Comparison of ENCODE assay signal across 9 mouse cellular contexts in genomic region chr13:51881271-51882128, GRCm38 (mm10). TPM values are rescaled to one million over a fixed set of nuclear protein-coding genes. Genes with fewer than 3 reads are reported as not detected.
DNase-seq lines count a peak whose midpoint lies in the region; ATAC-seq and TF ChIP-seq lines count a peak whose summit lies in the region.
"Had no signal": no experiment of that assay in that cellular context is flagged by ENCODE, and none has a peak within 500 bp of the region (broad histone marks: within the 10 kb centered on the region; RNA-seq: fewer than 3 reads in every experiment).

No protein-coding gene starts in this region.

- no peaks in the 10 kb centered on the region for H3K9me3 ChIP-seq in intestine, embryonic 16.5 days (ENCODE audit: control insufficient read depth, low read length)
- no peaks in the 10 kb centered on the region for H3K9me3 ChIP-seq in intestine, embryonic 15.5 days
- H3K9me3 ChIP-seq in kidney, postnatal 0 days (replicated peaks; ENCODE audit: low read length): no peaks in the 10 kb centered on the region
- H3K9me3 ChIP-seq in lung, postnatal 0 days (ENCODE audit: low read length): no peaks in the 10 kb centered on the region
- no peaks in the 10 kb centered on the region for H3K9me3 ChIP-seq in hindbrain, embryonic 14.5 days (ENCODE audit: control insufficient read depth, low read length)
- H3K9me3 ChIP-seq: embryonic facial prominence, embryonic 12.5 days had no signal

- H3K9ac ChIP-seq in intestine, embryonic 16.5 days (ENCODE audit: low read depth, low read length): no peak overlapping the region
- no peak overlapping the region for H3K9ac ChIP-seq in intestine, embryonic 15.5 days
- H3K9ac ChIP-seq in kidney, postnatal 0 days (ENCODE audit: low read depth, low read length): no peak overlapping the region
- no peak overlapping the region for H3K9ac ChIP-seq in lung, postnatal 0 days (replicated peaks; ENCODE audit: low read depth)
- no peak overlapping the region for H3K9ac ChIP-seq in hindbrain, embryonic 14.5 days
- H3K9ac ChIP-seq: embryonic facial prominence, embryonic 12.5 days had no signal

- no peak overlapping the region for H3K27ac ChIP-seq in intestine, embryonic 16.5 days (ENCODE audit: low read length)
- H3K27ac ChIP-seq in intestine, embryonic 15.5 days: no peak overlapping the region
- no peak overlapping the region for H3K27ac ChIP-seq in kidney, postnatal 0 days
- no peak overlapping the region for H3K27ac ChIP-seq in lung, postnatal 0 days (ENCODE audit: low read length)
- no peak overlapping the region for H3K27ac ChIP-seq in hindbrain, embryonic 14.5 days
- H3K27ac ChIP-seq: embryonic facial prominence, embryonic 12.5 days had no signal

- H3K27me3 ChIP-seq in intestine, embryonic 16.5 days (replicated peaks; ENCODE audit: control insufficient read depth, insufficient read depth, low read length): no peaks in the 10 kb centered on the region
- no peaks in the 10 kb centered on the region for H3K27me3 ChIP-seq in intestine, embryonic 15.5 days (replicated peaks)
- H3K27me3 ChIP-seq in kidney, postnatal 0 days (ENCODE audit: insufficient read depth, low read length): no peaks in the 10 kb centered on the region
- H3K27me3 ChIP-seq in lung, postnatal 0 days (replicated peaks; ENCODE audit: insufficient read depth, low read length): no peaks in the 10 kb centered on the region
- no peaks in the 10 kb centered on the region for H3K27me3 ChIP-seq in hindbrain, embryonic 14.5 days (ENCODE audit: control insufficient read depth, insufficient read depth, low read length)
- H3K27me3 ChIP-seq: embryonic facial prominence, embryonic 12.5 days had no signal

- no peak for TF ChIP-seq CTCF in kidney, postnatal 0 days (IDR thresholded peaks at IDR 0.05; ENCODE audit: low read depth)
- TF ChIP-seq CTCF in lung, postnatal 0 days (IDR thresholded peaks at IDR 0.05): no peak

- ATAC-seq in intestine, embryonic 16.5 days: peak; percentile 57
- ATAC-seq in intestine, embryonic 15.5 days: no peak
- peak; percentile 53 for ATAC-seq in common myeloid progenitor, adult 5-6 weeks (replicated peaks; ENCODE audit: low read depth, poor library complexity, severe bottlenecking)
- ATAC-seq in kidney, postnatal 0 days (replicated peaks; ENCODE audit: low FRiP score, low read depth): no peak
- peak; percentile 13; the same call in 1 of the 2 replicates for ATAC-seq in lung, postnatal 0 days
- ATAC-seq in hindbrain, embryonic 14.5 days (ENCODE audit: low FRiP score): no peak

- no peak for TF ChIP-seq EP300 in lung, postnatal 0 days (IDR thresholded peaks at IDR 0.05)

- peak; percentile 27 for DNase-seq in kidney, postnatal 0 days (ENCODE audit: low spot score)
- DNase-seq in lung, postnatal 0 days (ENCODE audit: low spot score): peak; percentile 50
- DNase-seq in neural tube, embryonic 10.5 days (ENCODE audit: extremely low spot score, low spot score): no peak
- DNase-seq in urinary bladder, postnatal 14 days (ENCODE audit: low spot score): no peak
- no peak for DNase-seq in hindbrain, embryonic 14.5 days (ENCODE audit: low spot score)

- no peak overlapping the region for H3K4me2 ChIP-seq in intestine, embryonic 16.5 days (ENCODE audit: low read depth, low read length)
- no peak overlapping the region for H3K4me2 ChIP-seq in intestine, embryonic 15.5 days (replicated peaks)
- no peak overlapping the region for H3K4me2 ChIP-seq in kidney, postnatal 0 days (ENCODE audit: low read length)
- H3K4me2 ChIP-seq in lung, postnatal 0 days (replicated peaks; ENCODE audit: low read depth, low read length): no peak overlapping the region
- no peak overlapping the region for H3K4me2 ChIP-seq in hindbrain, embryonic 14.5 days (replicated peaks)
- H3K4me2 ChIP-seq: embryonic facial prominence, embryonic 12.5 days had no signal

- H3K4me3 ChIP-seq in intestine, embryonic 16.5 days (ENCODE audit: low read length): no peak overlapping the region
- no peak overlapping the region for H3K4me3 ChIP-seq in intestine, embryonic 15.5 days (replicated peaks)
- no peak overlapping the region for H3K4me3 ChIP-seq in kidney, postnatal 0 days (replicated peaks; ENCODE audit: low read depth, low read length)
- H3K4me3 ChIP-seq in lung, postnatal 0 days (ENCODE audit: low read depth, low read length): no peak overlapping the region
- H3K4me3 ChIP-seq in hindbrain, embryonic 14.5 days (replicated peaks; ENCODE audit: low read length): no peak overlapping the region
- H3K4me3 ChIP-seq: embryonic facial prominence, embryonic 12.5 days had no signal

- no peaks in the 10 kb centered on the region for H3K36me3 ChIP-seq in intestine, embryonic 16.5 days (ENCODE audit: control insufficient read depth, insufficient read depth, low read length)
- no peaks in the 10 kb centered on the region for H3K36me3 ChIP-seq in intestine, embryonic 15.5 days
- no peaks in the 10 kb centered on the region for H3K36me3 ChIP-seq in kidney, postnatal 0 days (ENCODE audit: insufficient read depth, low read length)
- no peaks in the 10 kb centered on the region for H3K36me3 ChIP-seq in lung, postnatal 0 days (ENCODE audit: insufficient read depth, low read length)
- H3K36me3 ChIP-seq in hindbrain, embryonic 14.5 days (replicated peaks; ENCODE audit: control insufficient read depth, insufficient read depth): no peaks in the 10 kb centered on the region
- H3K36me3 ChIP-seq: embryonic facial prominence, embryonic 12.5 days had no signal

- H3K4me1 ChIP-seq in intestine, embryonic 16.5 days (ENCODE audit: control insufficient read depth, insufficient read depth, low read length): peaks cover 15% of the 10 kb centered on the region
- peaks cover 32% of the 10 kb centered on the region for H3K4me1 ChIP-seq in intestine, embryonic 15.5 days (replicated peaks)
- H3K4me1 ChIP-seq in kidney, postnatal 0 days (replicated peaks; ENCODE audit: insufficient read depth, low read length): peaks cover 7% of the 10 kb centered on the region
- H3K4me1 ChIP-seq in lung, postnatal 0 days (ENCODE audit: insufficient read depth, low read depth, low read length): peaks cover 18% of the 10 kb centered on the region; the same call in 1 of the 2 replicates
- no peaks in the 10 kb centered on the region for H3K4me1 ChIP-seq in hindbrain, embryonic 14.5 days (replicated peaks; ENCODE audit: control insufficient read depth, insufficient read depth, low read length)

- 56% methylated on average over 11 of the region's 11 CpGs for WGBS in intestine, embryonic 16.5 days
- 52% methylated on average over 11 of the region's 11 CpGs for WGBS in intestine, embryonic 15.5 days
- 51% methylated on average over 11 of the region's 11 CpGs for WGBS in kidney, postnatal 0 days
- WGBS in lung, postnatal 0 days: 19% methylated on average over 11 of the region's 11 CpGs
- WGBS in hindbrain, embryonic 14.5 days: 73% methylated on average over 11 of the region's 11 CpGs

RNA-seq across cellular contexts. Expression of gene Gadd45g, which starts 35.0 kb away (rescaled TPM):
- 36.4 and 40.8 TPM in 2 replicates for polyA plus RNA-seq in intestine, embryonic 16.5 days (2015; fragmentation: Nextera tagmentation; extraction: Ambion mirVana)
- polyA plus RNA-seq in intestine, embryonic 15.5 days (2015; fragmentation: Nextera tagmentation; extraction: Ambion mirVana): 35.4 and 36.3 TPM in 2 replicates
- 4.5 and 10.1 TPM in 2 replicates for total RNA-seq in common myeloid progenitor, adult 5-6 weeks (2017)
- polyA plus RNA-seq in kidney, postnatal 0 days (2015; fragmentation: Nextera tagmentation; extraction: Ambion mirVana): 58.0 and 60.1 TPM in 2 replicates
- polyA plus RNA-seq in lung, postnatal 0 days (2015; fragmentation: Nextera tagmentation; extraction: Ambion mirVana): 54.7 and 83.4 TPM in 2 replicates
- 38.4 and 43.6 TPM in 2 replicates for polyA plus RNA-seq in hindbrain, embryonic 14.5 days (2014; fragmentation: Nextera tagmentation; extraction: Ambion mirVana)

Comparison
In these comparisons a context has a peak if more than half of its experiments do, and no peak if none do; other contexts are left out.
1. ATAC-seq: peak in intestine, embryonic 16.5 days (single experiment), common myeloid progenitor, adult 5-6 weeks (single experiment) and lung, postnatal 0 days (single experiment); none in intestine, embryonic 15.5 days (single experiment), kidney, postnatal 0 days (single experiment) and hindbrain, embryonic 14.5 days (single experiment).
2. DNase-seq: peak in kidney, postnatal 0 days (single experiment) and lung, postnatal 0 days (single experiment); none in neural tube, embryonic 10.5 days (single experiment), urinary bladder, postnatal 14 days (single experiment) and hindbrain, embryonic 14.5 days (single experiment).